20 mouse cellular contexts compared by ENCODE assay signal in genomic region chr9:59095626-59096025, GRCm38 (mm10). TPM values are rescaled to one million over a fixed set of nuclear protein-coding genes. Genes with fewer than 3 reads are reported as not detected.
A peak's percentile ranks its signal among the peaks of the same experiment; 100 is the strongest.
DNase-seq lines count a peak whose midpoint lies in the region; ATAC-seq and TF ChIP-seq lines count a peak whose summit lies in the region.
"Had no signal": no experiment of that assay in that cellular context is flagged by ENCODE, and none has a peak within 500 bp of the region (broad histone marks: within the 10 kb centered on the region; RNA-seq: fewer than 3 reads in every experiment).

No protein-coding gene starts in this region.

- no peak for TF ChIP-seq CTCF in forebrain, postnatal 0 days (IDR thresholded peaks at IDR 0.05; ENCODE audit: low read depth)
- TF ChIP-seq CTCF in hindbrain, postnatal 0 days (IDR thresholded peaks at IDR 0.05; ENCODE audit: low read depth) = no peak

- no peaks in the 10 kb centered on the region for H3K9me3 ChIP-seq in forebrain, postnatal 0 days (ENCODE audit: low read length)
- no peaks in the 10 kb centered on the region for H3K9me3 ChIP-seq in forebrain, embryonic 10.5 days
- no peaks in the 10 kb centered on the region for H3K9me3 ChIP-seq in hindbrain, postnatal 0 days (ENCODE audit: low read length)
- no peaks in the 10 kb centered on the region for H3K9me3 ChIP-seq in hindbrain, embryonic 10.5 days
- H3K9me3 ChIP-seq in liver, embryonic 12.5 days (replicated peaks) = no peaks in the 10 kb centered on the region
- H3K9me3 ChIP-seq: forebrain, embryonic 13.5 days; limb, embryonic 13.5 days; megakaryocyte, embryonic 14.5 days; midbrain, embryonic 15.5 days had no signal

- no peak overlapping the region for H3K4me2 ChIP-seq in forebrain, postnatal 0 days (ENCODE audit: low read depth)
- H3K4me2 ChIP-seq in hindbrain, postnatal 0 days (ENCODE audit: low read depth, low read length) = no peak overlapping the region
- H3K4me2 ChIP-seq in liver, embryonic 12.5 days = no peak overlapping the region
- H3K4me2 ChIP-seq: forebrain, embryonic 13.5 days; limb, embryonic 13.5 days; midbrain, embryonic 15.5 days had no signal

- DNase-seq in forebrain, postnatal 0 days = peak; percentile 46
- no peak for DNase-seq in forebrain, embryonic 10.5 days (ENCODE audit: extremely low spot score, low spot score)
- peak; percentile 69 for DNase-seq in hindbrain, postnatal 0 days (ENCODE audit: low spot score)
- DNase-seq in hindbrain, embryonic 10.5 days (ENCODE audit: low spot score) = no peak
- DNase-seq in 3T3-L1 (ENCODE audit: low read depth, low spot score) = peak; percentile 12
- DNase-seq in brain, adult 2 months (ENCODE audit: low read depth, low spot score) = peak; percentile 26
- DNase-seq in heart, postnatal 4 days = no peak
- DNase-seq: adrenal gland, adult 2 months; cerebellum, adult 9-11 months; kidney, adult 11 months; kidney, postnatal 10 days; layer of hippocampus, postnatal 36 days; right cerebral cortex, postnatal 4 days had no signal

- H3K9ac ChIP-seq in forebrain, postnatal 0 days = no peak overlapping the region
- H3K9ac ChIP-seq in hindbrain, postnatal 0 days (replicated peaks; ENCODE audit: low read length) = no peak overlapping the region
- H3K9ac ChIP-seq in liver, embryonic 12.5 days = no peak overlapping the region
- H3K9ac ChIP-seq: forebrain, embryonic 13.5 days; limb, embryonic 13.5 days; liver, embryonic 14.5 days; midbrain, embryonic 15.5 days had no signal

- no peaks in the 10 kb centered on the region for H3K27me3 ChIP-seq in forebrain, postnatal 0 days (ENCODE audit: insufficient read depth, low read length)
- H3K27me3 ChIP-seq in forebrain, embryonic 10.5 days (ENCODE audit: poor library complexity, severe bottlenecking) = no peaks in the 10 kb centered on the region
- H3K27me3 ChIP-seq in hindbrain, postnatal 0 days (ENCODE audit: insufficient read depth, low read length) = no peaks in the 10 kb centered on the region
- no peaks in the 10 kb centered on the region for H3K27me3 ChIP-seq in hindbrain, embryonic 10.5 days (ENCODE audit: insufficient read depth, poor library complexity, severe bottlenecking)
- H3K27me3 ChIP-seq in liver, embryonic 12.5 days (replicated peaks) = no peaks in the 10 kb centered on the region
- H3K27me3 ChIP-seq: forebrain, embryonic 13.5 days; limb, embryonic 13.5 days; megakaryocyte, embryonic 14.5 days; midbrain, embryonic 15.5 days had no signal

- H3K4me3 ChIP-seq in forebrain, postnatal 0 days (ENCODE audit: low read depth, low read length) = no peak overlapping the region
- no peak overlapping the region for H3K4me3 ChIP-seq in forebrain, embryonic 10.5 days
- H3K4me3 ChIP-seq in hindbrain, postnatal 0 days (ENCODE audit: low read length) = no peak overlapping the region
- no peak overlapping the region for H3K4me3 ChIP-seq in hindbrain, embryonic 10.5 days
- H3K4me3 ChIP-seq in liver, embryonic 12.5 days = no peak overlapping the region
- H3K4me3 ChIP-seq: forebrain, embryonic 13.5 days; limb, embryonic 13.5 days; megakaryocyte, embryonic 14.5 days; midbrain, embryonic 15.5 days had no signal

- H3K27ac ChIP-seq in forebrain, postnatal 0 days (ENCODE audit: low read depth, low read length) = no peak overlapping the region
- H3K27ac ChIP-seq in forebrain, embryonic 10.5 days = no peak overlapping the region
- H3K27ac ChIP-seq in hindbrain, postnatal 0 days = no peak overlapping the region
- no peak overlapping the region for H3K27ac ChIP-seq in hindbrain, embryonic 10.5 days
- no peak overlapping the region for H3K27ac ChIP-seq in liver, embryonic 12.5 days
- H3K27ac ChIP-seq: forebrain, embryonic 13.5 days; limb, embryonic 13.5 days; liver, embryonic 14.5 days; midbrain, embryonic 15.5 days; stomach, postnatal 0 days had no signal

- 55% methylated on average over 7 of the region's 7 CpGs for WGBS in forebrain, postnatal 0 days
- WGBS in forebrain, embryonic 10.5 days = 88% methylated on average over 7 of the region's 7 CpGs
- 52% methylated on average over 7 of the region's 7 CpGs for WGBS in hindbrain, postnatal 0 days
- 84% methylated on average over 7 of the region's 7 CpGs for WGBS in hindbrain, embryonic 10.5 days
- 75% methylated on average over 7 of the region's 7 CpGs for WGBS in liver, embryonic 12.5 days (ENCODE audit: insufficient replicate concordance)

- no peaks in the 10 kb centered on the region for H3K36me3 ChIP-seq in forebrain, postnatal 0 days (ENCODE audit: insufficient read depth)
- no peaks in the 10 kb centered on the region for H3K36me3 ChIP-seq in forebrain, embryonic 10.5 days (replicated peaks)
- H3K36me3 ChIP-seq in hindbrain, postnatal 0 days (ENCODE audit: insufficient read depth, low read length) = no peaks in the 10 kb centered on the region
- no peaks in the 10 kb centered on the region for H3K36me3 ChIP-seq in hindbrain, embryonic 10.5 days
- no peaks in the 10 kb centered on the region for H3K36me3 ChIP-seq in liver, embryonic 12.5 days
- H3K36me3 ChIP-seq: limb, embryonic 13.5 days; midbrain, embryonic 15.5 days had no signal

- H3K4me1 ChIP-seq in forebrain, postnatal 0 days (ENCODE audit: insufficient read depth) = peaks cover 25% of the 10 kb centered on the region; the same call in 1 of the 2 replicates
- peaks cover 28% of the 10 kb centered on the region for H3K4me1 ChIP-seq in forebrain, embryonic 10.5 days
- peaks cover 12% of the 10 kb centered on the region for H3K4me1 ChIP-seq in hindbrain, postnatal 0 days (ENCODE audit: insufficient read depth, low read length)
- H3K4me1 ChIP-seq in hindbrain, embryonic 10.5 days (replicated peaks) = 0 out of 2 replicates have a peak, but pooled peaks cover 4% of the 10 kb centered on the region
- H3K4me1 ChIP-seq in liver, embryonic 12.5 days = no peaks in the 10 kb centered on the region
- H3K4me1 ChIP-seq: megakaryocyte, embryonic 14.5 days had no signal

- ATAC-seq in forebrain, postnatal 0 days = no peak
- ATAC-seq in hindbrain, postnatal 0 days = no peak
- ATAC-seq in liver, embryonic 12.5 days = no peak
- ATAC-seq: forebrain, embryonic 13.5 days; midbrain, embryonic 15.5 days had no signal

RNA-seq across cellular contexts. Expression of gene Neo1, which starts 59.4 kb away (rescaled TPM):
- total RNA-seq in forebrain, postnatal 0 days (2014; rRNA removed) = 177 and 237 TPM in 2 replicates
- polyA plus RNA-seq in forebrain, postnatal 0 days (2015; fragmentation: Nextera tagmentation; extraction: Ambion mirVana) = 36.2 and 50.4 TPM in 2 replicates
- 26.7 and 28.8 TPM in 2 replicates for polyA plus RNA-seq in forebrain, embryonic 10.5 days (2016; fragmentation: Nextera tagmentation; extraction: Ambion mirVana)
- 160 and 177 TPM in 2 replicates for total RNA-seq in hindbrain, postnatal 0 days (2014; rRNA removed)
- polyA plus RNA-seq in hindbrain, postnatal 0 days (2015; fragmentation: Nextera tagmentation; extraction: Ambion mirVana) = 34.4 and 38.7 TPM in 2 replicates
- 34.5 and 36.5 TPM in 2 replicates for polyA plus RNA-seq in hindbrain, embryonic 10.5 days (2016; fragmentation: Nextera tagmentation; extraction: Ambion mirVana)
- polyA plus RNA-seq in liver, embryonic 12.5 days (2016; fragmentation: Nextera tagmentation; extraction: Ambion mirVana) = 5.3 TPM in 2 replicates
- 10 to 100 TPM; 72.3 to 72.8 TPM for total RNA-seq in heart, postnatal 4 days (2021)

Comparison
In these comparisons a context has a peak if more than half of its experiments do, and no peak if none do; other contexts are left out.
1. DNase-seq: peak in forebrain, postnatal 0 days (single experiment), hindbrain, postnatal 0 days (single experiment), 3T3-L1 (single experiment) and brain, adult 2 months (single experiment); none in forebrain, embryonic 10.5 days (single experiment), hindbrain, embryonic 10.5 days (single experiment) and heart, postnatal 4 days (single experiment).